Comparison of ENCODE assay signal across 11 mouse cellular contexts in genomic region chr2:173382176-173382813, GRCm38 (mm10).
A peak's percentile ranks its signal among the peaks of the same experiment; 100 is the strongest.
DNase-seq lines count a peak whose midpoint lies in the region; ATAC-seq lines count a peak whose summit lies in the region.
"Had no signal": no experiment of that assay in that cellular context is flagged by ENCODE, and none has a peak within 500 bp of the region (broad histone marks: within the 10 kb centered on the region; RNA-seq: fewer than 3 reads in every experiment).

No protein-coding gene starts in this region.

- no peak overlapping the region for H3K4me3 ChIP-seq in heart, embryonic 13.5 days
- no peak overlapping the region for H3K4me3 ChIP-seq in midbrain, embryonic 11.5 days (ENCODE audit: low read depth, low read length)
- H3K4me3 ChIP-seq in midbrain, embryonic 14.5 days (replicated peaks; ENCODE audit: low read depth, low read length), result no peak overlapping the region
- H3K4me3 ChIP-seq in intestine, embryonic 16.5 days (ENCODE audit: low read length), result no peak overlapping the region
- H3K4me3 ChIP-seq: limb, embryonic 12.5 days had no signal

- no peaks in the 10 kb centered on the region for H3K27me3 ChIP-seq in heart, embryonic 13.5 days (replicated peaks)
- no peaks in the 10 kb centered on the region for H3K27me3 ChIP-seq in midbrain, embryonic 11.5 days (ENCODE audit: control insufficient read depth, insufficient read depth, low read length)
- H3K27me3 ChIP-seq in midbrain, embryonic 14.5 days (ENCODE audit: control insufficient read depth, insufficient read depth, low read length), result no peaks in the 10 kb centered on the region
- H3K27me3 ChIP-seq in intestine, embryonic 16.5 days (replicated peaks; ENCODE audit: control insufficient read depth, insufficient read depth, low read length), result no peaks in the 10 kb centered on the region
- H3K27me3 ChIP-seq: limb, embryonic 12.5 days had no signal

- H3K4me2 ChIP-seq in heart, embryonic 13.5 days, result no peak overlapping the region
- no peak overlapping the region for H3K4me2 ChIP-seq in midbrain, embryonic 11.5 days
- H3K4me2 ChIP-seq in midbrain, embryonic 14.5 days (ENCODE audit: low read length), result no peak overlapping the region
- no peak overlapping the region for H3K4me2 ChIP-seq in intestine, embryonic 16.5 days (ENCODE audit: low read depth, low read length)
- H3K4me2 ChIP-seq: limb, embryonic 12.5 days had no signal

- peak overlapping the region; percentile 36; the same call in 1 of the 2 replicates for H3K27ac ChIP-seq in heart, embryonic 13.5 days (replicated peaks)
- H3K27ac ChIP-seq in midbrain, embryonic 11.5 days (ENCODE audit: low read depth, low read length), result no peak overlapping the region
- H3K27ac ChIP-seq in midbrain, embryonic 14.5 days (replicated peaks; ENCODE audit: low read depth, low read length), result no peak overlapping the region
- H3K27ac ChIP-seq in intestine, embryonic 16.5 days (ENCODE audit: low read length), result peak overlapping the region; percentile 43
- H3K27ac ChIP-seq: limb, embryonic 12.5 days had no signal

- no peak overlapping the region for H3K9ac ChIP-seq in heart, embryonic 13.5 days
- H3K9ac ChIP-seq in midbrain, embryonic 11.5 days (ENCODE audit: low read length), result no peak overlapping the region
- no peak overlapping the region for H3K9ac ChIP-seq in midbrain, embryonic 14.5 days (replicated peaks; ENCODE audit: low read length)
- H3K9ac ChIP-seq in intestine, embryonic 16.5 days (ENCODE audit: low read depth, low read length), result no peak overlapping the region
- H3K9ac ChIP-seq: limb, embryonic 12.5 days had no signal

- intact Hi-C loops in heart, postnatal 14 days (cut with DNase I), result no loop called here

- peaks cover 35% of the 10 kb centered on the region for H3K4me1 ChIP-seq in heart, embryonic 13.5 days
- no peaks in the 10 kb centered on the region for H3K4me1 ChIP-seq in midbrain, embryonic 11.5 days (ENCODE audit: control insufficient read depth, insufficient read depth, low read length)
- 0 out of 2 replicates have a peak, but pooled peaks cover 3% of the 10 kb centered on the region for H3K4me1 ChIP-seq in midbrain, embryonic 14.5 days (ENCODE audit: control insufficient read depth, insufficient read depth, low read length)
- peaks cover 44% of the 10 kb centered on the region for H3K4me1 ChIP-seq in intestine, embryonic 16.5 days (ENCODE audit: control insufficient read depth, insufficient read depth, low read length)

- WGBS in heart, embryonic 13.5 days, result 49% methylated on average over 7 of the region's 7 CpGs
- 63% methylated on average over 7 of the region's 7 CpGs for WGBS in midbrain, embryonic 11.5 days
- 65% methylated on average over 7 of the region's 7 CpGs for WGBS in midbrain, embryonic 14.5 days
- 25% methylated on average over 7 of the region's 7 CpGs for WGBS in intestine, embryonic 16.5 days

- ATAC-seq in heart, embryonic 13.5 days (ENCODE audit: extremely low read depth, insufficient number of reproducible peaks, low FRiP score, low TSS enrichment), result no peak
- no peak for ATAC-seq in midbrain, embryonic 11.5 days (ENCODE audit: low FRiP score)
- no peak for ATAC-seq in midbrain, embryonic 14.5 days (ENCODE audit: low FRiP score, low TSS enrichment)
- ATAC-seq in intestine, embryonic 16.5 days, result peak; percentile 68

- DNase-seq in heart, postnatal 14 days, result no peak
- peak; percentile 31 for DNase-seq in midbrain, embryonic 11.5 days (ENCODE audit: low spot score, missing footprints)
- no peak for DNase-seq in midbrain, embryonic 14.5 days
- DNase-seq in kidney, postnatal 4 days, result peak; percentile 38 to 53
- no peak for DNase-seq in gastrocnemius, postnatal 25 days
- no peak for DNase-seq in cerebellum, postnatal 14 days
- DNase-seq: adrenal gland, postnatal 14 days; cerebellum, adult 11-12 months had no signal

- H3K36me3 ChIP-seq in heart, embryonic 13.5 days, result no peaks in the 10 kb centered on the region
- no peaks in the 10 kb centered on the region for H3K36me3 ChIP-seq in midbrain, embryonic 11.5 days (ENCODE audit: control insufficient read depth, insufficient read depth, low read length)
- no peaks in the 10 kb centered on the region for H3K36me3 ChIP-seq in midbrain, embryonic 14.5 days (ENCODE audit: control insufficient read depth, insufficient read depth, low read length)
- no peaks in the 10 kb centered on the region for H3K36me3 ChIP-seq in intestine, embryonic 16.5 days (ENCODE audit: control insufficient read depth, insufficient read depth, low read length)
- H3K36me3 ChIP-seq: limb, embryonic 12.5 days had no signal

- H3K9me3 ChIP-seq in heart, embryonic 13.5 days, result no peaks in the 10 kb centered on the region
- no peaks in the 10 kb centered on the region for H3K9me3 ChIP-seq in midbrain, embryonic 11.5 days (ENCODE audit: control insufficient read depth, low read length)
- H3K9me3 ChIP-seq in midbrain, embryonic 14.5 days (ENCODE audit: control insufficient read depth, low read length), result no peaks in the 10 kb centered on the region
- no peaks in the 10 kb centered on the region for H3K9me3 ChIP-seq in intestine, embryonic 16.5 days (ENCODE audit: control insufficient read depth, low read length)
- H3K9me3 ChIP-seq: limb, embryonic 12.5 days had no signal

Comparison
In these comparisons a context has a peak if more than half of its experiments do, and no peak if none do; other contexts are left out.
1. DNase-seq: peak in midbrain, embryonic 11.5 days (single experiment) and kidney, postnatal 4 days (2 of 2); none in heart, postnatal 14 days (0 of 2), midbrain, embryonic 14.5 days (single experiment), gastrocnemius, postnatal 25 days (single experiment) and cerebellum, postnatal 14 days (0 of 2).
2. H3K27ac ChIP-seq: peak in heart, embryonic 13.5 days (single experiment) and intestine, embryonic 16.5 days (single experiment); none in midbrain, embryonic 11.5 days (single experiment) and midbrain, embryonic 14.5 days (single experiment).